Mouse (Mus musculus) forebrain, embryonic 16.5 days (tissue): ENCODE measurements around the gene Tbx2. TPM values are rescaled to one million over a fixed set of nuclear protein-coding genes. Genes with fewer than 3 reads are reported as not detected.

Experiments
- ATAC-seq: fragments of 200-750 bp; cut with Nextera tagmentation; 2 replicates; pipeline ENCODE4 v1.8.0; 2017; ENCODE audit warnings: mild to moderate bottlenecking, moderate library complexity
- H3K27ac ChIP-seq: fragments of 300-500 bp; sonication (generic); 2 replicates; pipeline ENCODE4 v1.5.1; 2014; ENCODE audit warnings: low read length, control low read depth
- H3K27me3 ChIP-seq: fragments of 300-500 bp; sonication (generic); replicated peaks from 2 replicates; pipeline ENCODE4 v1.6.1; 2014; ENCODE audit warnings: low read length; ENCODE audit not compliant: control insufficient read depth, insufficient read depth
- H3K36me3 ChIP-seq: fragments of 300-500 bp; sonication (generic); 2 replicates; pipeline ENCODE4 v1.6.1; 2014; ENCODE audit not compliant: control insufficient read depth, insufficient read depth
- H3K4me1 ChIP-seq: fragments of 300-500 bp; sonication (generic); replicated peaks from 2 replicates; pipeline ENCODE4 v1.6.1; 2014; ENCODE audit warnings: low read length; ENCODE audit not compliant: control insufficient read depth, insufficient read depth
- H3K4me2 ChIP-seq: fragments of 300-500 bp; sonication (generic); 2 replicates; pipeline ENCODE4 v1.6.1; 2014; ENCODE audit warnings: mild to moderate bottlenecking, low read length, control low read depth
- H3K4me3 ChIP-seq: fragments of 300-500 bp; sonication (generic); replicated peaks from 2 replicates; pipeline ENCODE4 v1.5.1; 2014; ENCODE audit warnings: mild to moderate bottlenecking, low read length, control low read depth
- H3K9ac ChIP-seq: fragments of 300-500 bp; sonication (generic); replicated peaks from 2 replicates; pipeline ENCODE4 v1.6.1; 2014; ENCODE audit warnings: low read depth, low read length, control low read depth
- H3K9me3 ChIP-seq: fragments of 300-500 bp; sonication (generic); 2 replicates; pipeline ENCODE4 v1.6.1; 2016; ENCODE audit warnings: low read length; ENCODE audit not compliant: control insufficient read depth
- WGBS: fragments of 180-500 bp; shearing (Covaris S2); extraction: QIAGEN DNeasy Blood & Tissue Kit; methylation state at CpG from one replicate; pipeline ENCODE4 v1.1.7; 2014; 5-methylcytosine and 5-hydroxymethylcytosine counted together
- polyA plus RNA-seq: library from polyadenylated mRNA; unstranded; fragments of >200 nt; fragmentation: Nextera tagmentation; extraction: Ambion mirVana; gene quantifications from 2 replicates; pipeline ENCODE4 v1.2.1, GENCODE M21; 2015

Gene Tbx2
- polyA plus RNA-seq, 1 experiment from 2014 or later: 0.47 TPM

DNA sequence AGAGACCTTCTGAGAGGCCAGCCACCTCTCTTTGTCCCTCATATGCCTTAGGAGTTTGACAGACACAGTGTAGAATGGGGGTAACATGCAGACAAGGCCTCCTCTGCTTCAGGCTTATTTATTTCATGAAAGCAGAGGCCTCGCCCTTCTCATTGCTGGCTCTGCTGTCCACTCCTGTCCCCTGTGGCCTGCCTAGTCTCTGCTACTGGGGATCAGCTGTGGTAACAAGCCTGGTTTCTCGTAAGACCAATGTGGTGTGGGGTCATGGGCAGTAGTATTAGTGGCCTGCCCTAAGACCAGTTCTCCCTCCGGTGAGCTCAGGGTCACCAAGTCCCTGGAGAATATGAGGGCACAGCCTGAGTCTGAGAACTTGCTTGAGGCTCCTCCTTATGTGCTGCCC is 11.4 kb upstream of the Tbx2 start:
- no peak overlapping the region for H3K9ac ChIP-seq
- 92% methylated on average over 3 of the region's 3 CpGs for WGBS
- H3K9me3 ChIP-seq: no peaks in the 10 kb centered on the region
- H3K4me2 ChIP-seq: no peak overlapping the region
- H3K36me3 ChIP-seq: no peaks in the 10 kb centered on the region
- no peaks in the 10 kb centered on the region for H3K4me1 ChIP-seq
- H3K4me3 ChIP-seq: no peak overlapping the region
- H3K27ac ChIP-seq: no peak overlapping the region
- peaks cover 10% of the 10 kb centered on the region for H3K27me3 ChIP-seq
- ATAC-seq: no peak

DNA sequence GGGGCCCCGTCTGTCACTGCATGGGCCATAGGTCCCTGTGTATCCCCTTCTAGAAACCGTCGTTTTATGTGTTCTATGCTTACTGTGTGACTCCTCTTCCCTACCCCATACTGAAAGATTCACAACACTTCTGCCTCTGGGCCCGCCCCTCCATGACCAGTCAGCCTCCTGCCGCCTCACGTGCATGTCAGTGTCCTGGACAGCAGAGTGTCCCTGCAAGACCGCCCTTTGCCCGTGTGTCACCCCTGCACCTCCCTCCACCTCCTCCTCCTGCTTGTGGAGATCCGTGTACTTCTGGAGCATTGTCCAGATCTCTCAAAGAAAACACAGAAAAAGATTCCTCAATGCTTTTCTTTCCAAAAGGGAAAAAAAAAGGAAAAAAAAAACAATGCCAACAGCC is 10.7 kb upstream of the Tbx2 start:
- H3K4me3 ChIP-seq: no peak overlapping the region
- H3K27me3 ChIP-seq: peaks cover 17% of the 10 kb centered on the region
- H3K27ac ChIP-seq: no peak overlapping the region
- no peak overlapping the region for H3K4me2 ChIP-seq
- WGBS: 77% methylated on average over 9 of the region's 9 CpGs
- H3K4me1 ChIP-seq: no peaks in the 10 kb centered on the region
- H3K9ac ChIP-seq: no peak overlapping the region
- no peaks in the 10 kb centered on the region for H3K9me3 ChIP-seq
- no peak for ATAC-seq
- H3K36me3 ChIP-seq: no peaks in the 10 kb centered on the region

DNA sequence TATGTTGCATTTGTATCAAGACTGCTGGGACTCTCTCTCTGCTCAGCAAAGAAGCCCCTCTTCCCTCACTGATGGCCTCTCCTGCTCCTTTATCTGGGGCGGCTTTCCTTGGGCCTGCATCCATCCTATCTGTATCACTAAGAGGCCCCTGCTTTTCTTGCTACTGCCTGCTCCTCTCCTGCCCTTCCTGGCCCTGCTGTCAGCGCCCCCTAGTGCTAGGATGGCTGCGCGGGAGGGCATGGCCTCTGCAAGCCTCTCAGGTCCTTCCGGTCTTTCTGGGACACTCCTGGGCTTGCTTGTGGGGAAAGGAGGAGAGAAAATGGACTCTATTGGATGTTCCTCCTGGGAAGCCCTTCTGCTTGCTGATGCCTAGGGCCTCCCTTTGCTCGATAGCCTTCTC is 9.2 kb upstream of the Tbx2 start:
- H3K9ac ChIP-seq: no peak overlapping the region
- 9% methylated on average over 6 of the region's 6 CpGs for WGBS
- no peak overlapping the region for H3K4me3 ChIP-seq
- H3K27ac ChIP-seq: no peak overlapping the region
- no peaks in the 10 kb centered on the region for H3K4me1 ChIP-seq
- ATAC-seq: no peak
- no peaks in the 10 kb centered on the region for H3K9me3 ChIP-seq
- H3K27me3 ChIP-seq: peaks cover 31% of the 10 kb centered on the region
- H3K36me3 ChIP-seq: no peaks in the 10 kb centered on the region
- H3K4me2 ChIP-seq: no peak overlapping the region

DNA sequence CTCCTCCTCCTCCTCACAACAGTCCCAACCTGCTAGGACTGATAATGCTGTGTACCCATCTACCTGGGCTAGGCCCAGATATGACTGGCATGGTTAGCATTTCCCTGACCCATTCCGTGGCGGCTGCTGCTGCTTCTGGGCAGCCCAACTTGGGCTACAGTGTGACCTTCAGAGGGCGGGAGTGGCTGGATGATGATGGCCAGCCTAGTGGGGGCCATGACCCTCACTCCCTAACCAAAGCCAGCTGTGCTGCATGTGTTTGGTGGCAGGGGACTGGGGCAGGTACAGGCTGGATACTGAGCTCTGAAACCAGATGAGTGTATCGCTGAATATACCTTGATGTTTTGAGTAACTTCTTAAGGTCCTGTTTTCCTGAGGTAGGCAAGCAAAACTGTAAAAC is 8.6 kb upstream of the Tbx2 start:
- Histone ChIP-seq H3K4me3 (no peak overlapping the region), H3K4me1 (no peaks in the 10 kb centered on the region), H3K27me3 (peaks cover 36% of the 10 kb centered on the region), H3K9me3 (no peaks in the 10 kb centered on the region), H3K36me3 (no peaks in the 10 kb centered on the region), H3K9ac (no peak overlapping the region), H3K27ac (no peak overlapping the region), H3K4me2 (no peak overlapping the region)
- WGBS: 91% methylated on average over 4 of the region's 4 CpGs
- no peak for ATAC-seq

DNA sequence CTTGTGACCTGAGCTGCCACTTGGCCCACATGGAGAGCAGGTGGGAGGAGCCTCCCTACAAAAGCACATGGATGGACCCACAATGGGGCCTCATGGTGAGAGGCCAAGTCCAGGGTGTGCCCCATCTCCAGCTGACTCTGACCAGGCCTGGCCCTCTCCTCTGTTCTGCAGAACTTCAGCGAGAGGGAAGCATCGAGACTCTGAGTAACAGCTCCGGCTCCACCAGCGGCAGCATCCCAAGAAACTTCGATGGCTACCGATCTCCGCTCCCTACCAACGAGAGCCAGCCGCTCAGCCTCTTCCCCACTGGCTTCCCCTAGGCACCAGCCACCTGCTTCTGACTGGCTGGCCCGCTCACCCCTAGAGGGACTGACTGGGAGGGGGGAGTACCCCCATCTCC is 7.3 kb upstream of the Tbx2 start:
- Histone ChIP-seq H3K9ac (no peak overlapping the region), H3K4me3 (no peak overlapping the region), H3K36me3 (no peaks in the 10 kb centered on the region), H3K27me3 (peaks cover 47% of the 10 kb centered on the region), H3K27ac (no peak overlapping the region), H3K4me1 (peaks cover 8% of the 10 kb centered on the region), H3K4me2 (no peak overlapping the region), H3K9me3 (no peaks in the 10 kb centered on the region)
- 69% methylated on average over 10 of the region's 10 CpGs for WGBS
- ATAC-seq: no peak

DNA sequence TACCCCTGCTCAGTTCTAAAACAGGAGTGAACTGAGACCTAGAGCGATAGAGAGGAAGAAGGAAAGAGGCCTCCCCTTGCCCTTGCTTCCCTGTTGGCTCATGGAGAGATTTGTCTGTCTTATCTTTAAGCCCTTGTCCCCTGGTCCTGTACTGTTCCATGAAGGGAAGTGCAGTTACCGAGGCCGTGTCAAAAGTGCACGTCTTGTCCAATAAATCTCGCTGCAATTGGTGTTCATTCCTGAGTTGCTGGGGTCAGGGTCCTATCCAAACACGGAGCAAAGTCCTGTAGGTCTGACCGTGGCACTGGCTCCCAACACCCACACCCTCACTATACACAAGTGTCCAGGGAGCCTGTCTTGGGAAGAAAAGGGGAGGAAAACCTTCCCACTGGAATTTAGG is 6.5 kb upstream of the Tbx2 start:
- H3K9me3 ChIP-seq: no peaks in the 10 kb centered on the region
- 90% methylated on average over 7 of the region's 7 CpGs for WGBS
- no peaks in the 10 kb centered on the region for H3K36me3 ChIP-seq
- no peak for ATAC-seq
- H3K4me3 ChIP-seq: no peak overlapping the region
- peaks cover 12% of the 10 kb centered on the region for H3K4me1 ChIP-seq
- peaks cover 53% of the 10 kb centered on the region for H3K27me3 ChIP-seq
- no peak overlapping the region for H3K9ac ChIP-seq
- H3K27ac ChIP-seq: no peak overlapping the region
- H3K4me2 ChIP-seq: no peak overlapping the region

DNA sequence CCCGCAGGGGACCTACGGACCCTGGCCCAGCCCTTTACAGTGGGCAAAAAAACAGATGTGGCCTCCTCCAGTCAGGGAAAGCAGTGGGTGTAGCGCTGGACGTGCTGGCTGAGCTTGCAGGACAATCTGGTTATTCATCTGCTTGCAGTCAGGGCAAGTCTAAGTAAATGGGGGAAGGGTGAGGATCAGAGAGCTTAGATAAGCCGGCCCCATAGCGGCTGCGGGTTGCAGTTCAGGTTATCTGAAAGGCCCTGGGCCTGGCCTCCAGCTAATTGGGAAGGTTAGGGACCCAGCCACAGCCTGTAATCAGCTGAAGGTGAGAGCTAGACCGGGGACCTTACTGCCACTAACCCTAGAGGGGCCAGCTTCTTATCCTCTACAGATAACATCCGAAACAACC is 5.0 kb upstream of the Tbx2 start:
- 13% methylated on average over 9 of the region's 9 CpGs for WGBS
- Histone ChIP-seq H3K4me2 (no peak overlapping the region), H3K36me3 (no peaks in the 10 kb centered on the region), H3K4me3 (no peak overlapping the region), H3K27ac (no peak overlapping the region), H3K27me3 (peaks cover 60% of the 10 kb centered on the region), H3K9me3 (no peaks in the 10 kb centered on the region), H3K9ac (no peak overlapping the region), H3K4me1 (peaks cover 19% of the 10 kb centered on the region)
- no peak for ATAC-seq

DNA sequence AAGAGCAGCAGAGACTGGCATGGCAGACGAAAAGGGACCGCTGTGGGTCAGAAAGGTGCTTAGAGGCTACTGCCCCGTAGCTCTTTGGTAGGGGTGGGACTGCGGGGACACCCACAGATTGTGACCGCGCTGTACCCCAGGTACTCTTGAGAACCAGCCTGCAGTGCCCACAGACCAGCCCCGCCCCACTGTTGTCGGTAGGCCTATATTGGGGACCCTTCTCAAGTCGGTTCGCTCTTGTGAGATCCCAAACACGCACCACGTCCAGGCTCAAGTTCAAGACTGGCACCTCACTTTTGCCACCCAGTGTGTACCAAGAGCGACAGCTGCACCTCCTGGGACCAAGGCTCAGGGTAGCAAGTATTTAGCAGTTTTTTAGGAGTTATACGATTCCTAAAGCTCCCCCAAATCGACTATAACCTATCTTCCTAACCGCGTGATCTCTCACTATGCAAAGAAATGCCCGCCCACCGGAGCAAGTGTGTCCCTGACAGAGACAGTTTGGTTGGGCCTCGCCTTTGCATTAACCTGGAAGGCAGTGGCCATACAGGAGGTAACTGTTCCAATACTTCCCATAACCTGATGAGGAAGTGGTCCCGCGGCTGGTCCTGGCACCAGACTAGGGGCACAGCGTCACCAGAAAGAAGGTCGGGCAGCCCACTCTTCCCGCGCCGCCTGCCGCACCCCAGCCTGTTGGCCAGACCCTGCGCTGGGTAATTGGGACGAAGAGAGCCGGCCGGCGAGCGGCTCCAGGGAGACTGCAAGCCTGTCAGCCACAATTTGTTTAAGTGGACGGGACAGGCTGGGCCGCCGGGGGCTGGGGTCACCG is 3.4 kb upstream of the Tbx2 start:
- Histone ChIP-seq H3K9me3 (no peaks in the 10 kb centered on the region), H3K36me3 (no peaks in the 10 kb centered on the region), H3K4me1 (peaks cover 30% of the 10 kb centered on the region), H3K4me2 (no peak overlapping the region), H3K27ac (no peak overlapping the region), H3K27me3 (peaks cover 60% of the 10 kb centered on the region), H3K4me3 (no peak overlapping the region), H3K9ac (no peak overlapping the region)
- ATAC-seq: no peak
- WGBS: 4% methylated on average over 38 of the region's 38 CpGs

DNA sequence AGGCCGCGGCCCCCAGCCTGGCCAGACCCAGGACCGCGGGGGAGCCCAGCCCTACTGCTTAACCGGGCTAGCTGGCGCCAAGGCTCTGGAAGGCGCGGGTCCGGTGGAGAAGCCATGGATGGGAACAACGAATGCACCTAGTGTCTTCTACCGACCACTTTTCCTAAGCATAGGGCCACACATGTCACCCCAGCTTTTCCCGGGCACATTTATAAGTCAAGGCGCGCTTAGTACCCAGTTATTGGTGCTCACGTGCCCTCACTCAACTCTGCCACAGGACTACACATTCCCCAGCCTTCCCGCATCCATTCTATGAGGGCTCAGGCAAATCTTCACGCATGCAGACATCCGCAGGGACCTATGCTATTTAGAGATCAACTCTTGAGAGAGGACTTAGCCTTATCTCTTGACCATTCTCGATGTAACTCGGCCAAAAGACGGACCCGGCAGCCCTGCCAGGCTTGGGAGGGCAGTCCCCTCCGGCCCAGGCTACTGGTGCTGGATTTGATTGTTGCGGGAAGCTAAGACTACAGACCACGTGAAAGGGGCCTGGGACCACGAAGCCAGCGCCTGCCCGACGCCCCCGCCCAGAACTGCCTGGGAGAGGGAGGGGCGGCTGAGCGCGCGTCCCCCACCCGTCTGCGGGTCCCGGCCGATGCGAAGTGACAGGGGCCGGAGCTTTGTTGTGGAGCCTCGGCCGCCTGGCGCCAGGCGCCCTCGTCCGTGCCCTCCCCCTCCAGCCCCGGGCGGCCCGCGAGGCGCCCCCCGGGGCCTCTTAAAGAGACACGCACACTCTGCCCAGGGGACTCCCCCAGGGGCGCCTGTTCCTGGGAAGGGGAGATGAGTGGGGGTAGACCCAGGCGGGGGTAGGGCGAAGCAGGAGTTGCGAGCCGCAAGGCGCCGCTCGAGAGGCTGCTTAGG is 2.6 kb upstream of the Tbx2 start:
- Histone ChIP-seq H3K4me1 (peaks cover 30% of the 10 kb centered on the region), H3K9ac (no peak overlapping the region), H3K27ac (no peak overlapping the region), H3K36me3 (no peaks in the 10 kb centered on the region), H3K27me3 (peaks cover 66% of the 10 kb centered on the region), H3K9me3 (no peaks in the 10 kb centered on the region), H3K4me2 (peak overlapping the region; percentile 39), H3K4me3 (peak overlapping the region; percentile 18; the same call in 1 of the 2 replicates)
- no peak for ATAC-seq
- WGBS: under 1% methylated on average over 59 of the region's 61 CpGs
